Mouse (Mus musculus): ENCODE data around the gene 1700067P10Rik. TPM values are rescaled to one million over a fixed set of nuclear protein-coding genes. Genes with fewer than 3 reads are reported as not detected.

The 1700067P10Rik gene
- total RNA-seq, 4 experiments from 2014 or later, result not detected

DNA sequence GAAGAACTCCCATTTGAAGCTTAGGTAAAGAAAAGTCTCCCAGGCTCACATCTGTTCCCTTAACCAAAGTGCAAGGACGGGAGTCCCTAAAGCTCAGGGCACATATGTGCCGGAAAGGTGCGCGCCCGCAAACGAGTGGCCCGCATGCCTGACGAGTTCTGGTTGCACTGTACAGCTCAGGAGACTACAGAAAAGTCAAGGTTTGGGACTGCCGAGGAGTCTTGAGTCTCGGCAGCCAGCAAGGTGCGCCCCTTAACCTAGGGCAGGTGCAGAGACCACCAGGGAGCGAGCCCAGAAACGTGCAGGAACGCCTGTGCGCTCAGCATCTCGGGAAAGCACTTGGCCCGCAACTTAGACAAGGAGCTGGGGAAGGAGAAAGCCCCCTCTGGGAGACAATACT lies 7.2 kb downstream of the 1700067P10Rik start:
- DNase-seq, result no peak

DNA sequence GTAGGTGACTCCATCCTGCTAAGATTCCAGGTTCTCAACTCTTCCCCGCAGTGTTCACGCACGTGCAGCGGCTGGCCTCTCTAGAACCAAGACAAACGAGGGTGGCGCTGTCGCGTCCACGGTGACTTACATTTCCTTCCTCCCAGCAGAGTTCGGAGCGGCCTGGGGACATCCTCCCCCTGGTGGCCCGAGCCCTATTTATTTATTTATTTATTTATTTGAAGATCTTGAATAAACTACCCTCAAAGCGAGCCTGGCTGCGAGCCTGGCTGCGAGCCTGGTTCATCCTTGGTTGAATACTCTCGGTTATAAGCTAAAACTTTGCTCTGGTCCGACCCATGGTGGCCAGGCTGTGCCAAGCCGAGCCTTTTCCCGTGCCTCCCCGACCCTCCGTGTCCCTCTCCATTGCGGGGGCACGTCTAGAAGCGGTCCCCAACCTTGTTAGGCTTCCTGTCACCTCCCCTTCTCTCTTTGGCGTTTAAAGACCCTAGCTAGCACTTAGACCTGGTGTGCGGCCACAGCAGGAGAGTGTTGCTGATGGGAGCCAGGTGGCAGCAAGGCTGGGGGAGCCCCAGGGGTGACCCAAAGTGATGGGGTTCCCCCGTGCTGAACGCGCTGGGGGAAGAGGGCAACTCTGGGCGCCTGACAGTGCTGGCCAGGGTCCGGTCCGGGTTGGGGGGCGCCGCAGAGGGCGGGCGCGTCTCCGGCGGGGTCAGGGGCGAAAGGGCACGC lies 8.1 kb downstream of the 1700067P10Rik start:
- DNase-seq, result peak; percentile 10

DNA sequence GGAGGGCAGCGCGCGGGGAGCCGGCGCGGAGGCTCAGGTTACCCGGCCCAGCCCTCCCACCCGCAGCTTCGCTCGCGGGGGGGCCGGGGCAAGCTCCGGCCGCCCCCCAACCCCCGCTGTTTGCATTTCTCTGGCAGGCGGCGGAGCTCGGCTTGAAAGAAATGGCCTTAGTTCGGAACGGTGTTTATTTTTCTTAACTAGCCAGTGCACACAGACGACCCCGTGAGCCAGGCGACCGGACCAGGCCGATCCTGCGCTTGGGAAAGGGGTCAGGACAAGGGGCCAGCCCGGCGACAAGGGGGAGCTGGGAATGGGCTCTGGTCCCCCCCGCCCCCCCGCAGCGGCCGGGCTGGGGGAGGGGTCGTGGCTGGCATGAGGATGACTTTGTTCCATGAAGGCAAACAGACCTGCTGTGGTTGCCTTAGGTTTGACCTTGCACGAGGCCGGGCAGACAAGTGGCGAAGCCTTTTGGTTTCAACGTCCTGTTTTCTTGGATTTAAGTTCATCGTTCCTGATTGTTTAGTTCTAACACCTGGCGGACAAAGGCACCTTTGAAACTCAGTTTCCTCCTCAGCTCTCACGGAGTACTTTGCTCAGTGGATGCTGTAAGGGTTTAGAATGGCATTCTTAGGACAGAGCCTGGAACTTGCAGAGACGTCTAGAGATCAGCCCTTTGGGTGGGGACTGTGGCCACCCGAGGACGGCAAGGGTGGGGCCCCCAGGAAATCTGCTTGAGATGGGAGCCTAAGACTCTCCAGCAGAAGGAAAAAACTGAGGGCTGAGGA lies 8.8 kb downstream of the 1700067P10Rik start:
- no peak for DNase-seq

DNA sequence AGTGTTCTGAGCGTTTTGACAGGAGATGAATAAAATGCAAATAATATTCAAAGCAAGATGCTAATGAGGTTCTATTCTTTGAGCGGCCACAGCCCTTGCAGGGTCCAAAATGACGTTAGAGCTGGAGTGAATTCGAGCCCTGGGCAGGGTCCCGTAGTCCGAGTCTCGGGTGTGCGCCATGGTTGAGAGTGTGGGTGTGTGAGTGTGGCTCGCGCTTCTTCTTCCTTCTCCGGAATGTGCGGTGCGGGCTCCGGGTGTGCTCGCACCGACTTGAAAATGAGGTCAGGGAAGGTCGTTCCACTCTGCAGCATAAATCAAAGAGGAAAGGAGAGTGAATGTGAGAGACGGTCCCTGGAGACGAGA lies 9.4 kb downstream of the 1700067P10Rik start:
- DNase-seq, result no peak

DNA sequence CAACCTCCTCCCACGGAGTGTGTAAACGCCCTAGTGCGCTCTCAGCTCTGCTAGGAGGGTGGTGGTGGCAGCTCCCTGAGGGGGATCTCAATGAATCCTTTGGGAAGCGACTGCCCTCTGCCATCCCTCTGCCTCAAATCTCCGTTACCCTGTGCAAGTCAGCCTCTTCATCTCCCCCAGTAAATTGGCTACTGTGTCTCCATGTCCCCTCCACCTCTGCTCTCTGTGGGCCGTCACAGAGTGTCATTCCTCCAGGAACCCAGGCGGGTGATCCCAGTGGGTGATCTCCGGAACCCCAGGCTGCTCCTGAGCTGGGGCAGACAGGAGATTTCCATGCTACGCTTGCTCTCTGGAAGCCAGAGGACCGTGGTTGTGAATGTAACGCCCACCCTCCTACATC lies 10.2 kb downstream of the 1700067P10Rik start:
- no peak for DNase-seq

DNA sequence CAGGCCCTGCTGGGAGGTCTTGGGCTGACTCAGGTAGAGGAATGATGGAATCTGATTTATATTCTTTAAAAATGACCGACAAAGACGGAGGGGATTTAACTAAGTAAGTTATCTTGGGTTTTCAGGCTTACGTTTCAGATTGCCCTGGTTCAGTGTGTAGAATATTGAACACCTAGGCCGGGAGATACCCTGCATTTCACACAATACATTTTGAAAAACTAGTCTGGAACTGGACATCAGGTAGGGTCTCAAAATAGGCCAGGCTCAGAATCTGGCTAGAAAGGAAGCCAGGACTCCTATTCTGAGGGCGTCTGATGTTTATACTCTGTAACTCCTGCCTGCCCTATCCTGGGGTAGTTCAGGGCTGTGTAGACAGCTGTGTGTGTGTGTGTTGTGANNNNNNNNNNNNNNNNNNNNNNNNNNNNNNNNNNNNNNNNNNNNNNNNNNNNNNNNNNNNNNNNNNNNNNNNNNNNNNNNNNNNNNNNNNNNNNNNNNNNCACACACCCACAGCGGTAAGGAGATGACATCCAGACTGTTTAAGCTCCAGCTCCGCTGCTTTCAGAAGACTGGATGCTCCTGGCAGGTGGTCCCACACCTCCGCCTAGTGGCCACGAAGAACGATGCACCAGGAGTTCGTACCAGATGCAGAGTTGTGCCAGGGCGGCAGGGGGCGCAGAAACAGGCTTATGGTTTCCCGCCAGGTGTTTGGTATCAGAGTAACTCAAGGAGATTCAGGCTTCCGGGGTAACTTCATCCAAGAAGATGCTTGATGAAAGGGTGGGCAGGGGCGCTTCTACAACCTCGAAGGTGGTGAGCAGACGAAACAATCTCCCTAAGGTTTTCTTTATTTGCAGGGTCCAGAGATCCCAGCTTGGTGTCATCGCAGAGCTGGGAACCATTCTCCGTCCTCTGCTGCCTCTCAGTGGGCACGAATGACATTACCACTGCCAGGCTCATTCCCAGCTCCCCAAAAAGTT lies 11.6 kb downstream of the 1700067P10Rik start:
- DNase-seq, result peak; percentile 72

DNA sequence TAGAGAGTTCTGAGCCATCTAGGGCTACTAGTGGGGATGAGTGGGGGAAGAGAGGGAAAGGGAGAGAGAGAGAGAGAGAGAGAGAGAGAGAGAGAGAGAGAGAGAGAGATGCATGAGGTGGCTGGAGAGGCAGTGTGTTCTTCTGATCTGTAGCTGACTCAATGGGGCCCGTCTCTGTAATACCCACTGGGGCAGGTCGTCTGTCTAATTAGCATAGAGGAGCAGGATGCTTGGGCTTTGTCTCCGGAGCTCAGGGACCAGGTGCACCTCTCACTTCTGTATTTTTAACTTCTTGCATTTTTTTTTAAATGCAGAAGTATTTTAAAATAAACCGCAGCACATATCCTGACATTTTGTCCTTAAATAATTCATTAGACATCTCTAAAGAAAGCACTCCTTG lies 18.2 kb downstream of the 1700067P10Rik start:
- no peak for DNase-seq

DNA sequence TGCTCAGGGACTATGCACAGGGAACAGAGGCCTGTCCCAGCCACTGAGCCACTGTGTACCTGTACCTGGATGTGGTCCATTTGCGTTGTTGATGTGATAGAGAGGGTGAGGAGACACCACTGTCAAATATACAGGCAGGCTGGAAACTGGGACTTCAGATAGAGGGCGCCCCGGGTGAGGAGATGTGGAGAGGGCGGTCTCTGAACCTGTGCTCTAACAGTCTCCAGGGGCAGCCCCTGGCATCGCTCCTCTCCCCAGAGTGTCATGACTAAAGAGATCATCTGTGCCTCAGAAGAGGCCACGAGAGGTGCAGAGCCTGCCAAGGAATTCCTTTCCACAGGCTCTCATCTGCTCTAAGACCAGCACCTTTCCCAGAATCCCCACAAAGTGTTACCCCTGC lies 18.7 kb downstream of the 1700067P10Rik start:
- DNase-seq, result no peak

DNA sequence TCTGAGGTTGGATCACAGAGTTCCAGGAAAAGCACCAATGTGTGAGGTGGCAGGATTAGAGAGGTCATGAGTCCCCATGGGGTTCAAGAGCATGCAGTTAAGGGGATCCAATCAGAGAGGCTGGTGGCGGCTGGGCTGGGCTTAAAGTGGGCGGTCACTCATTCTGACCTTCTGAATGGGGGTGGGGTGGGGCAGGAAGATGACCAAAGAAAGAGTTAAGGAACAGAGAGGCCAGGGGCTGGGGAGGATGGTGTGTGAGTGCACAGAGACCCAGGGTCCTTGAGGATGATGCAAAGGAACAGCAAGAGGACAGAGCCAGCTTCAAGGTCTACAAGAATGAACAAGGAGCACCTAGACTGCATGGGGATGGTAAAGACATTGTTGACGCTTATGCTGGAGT lies 19.4 kb downstream of the 1700067P10Rik start:
- DNase-seq, result no peak

DNA sequence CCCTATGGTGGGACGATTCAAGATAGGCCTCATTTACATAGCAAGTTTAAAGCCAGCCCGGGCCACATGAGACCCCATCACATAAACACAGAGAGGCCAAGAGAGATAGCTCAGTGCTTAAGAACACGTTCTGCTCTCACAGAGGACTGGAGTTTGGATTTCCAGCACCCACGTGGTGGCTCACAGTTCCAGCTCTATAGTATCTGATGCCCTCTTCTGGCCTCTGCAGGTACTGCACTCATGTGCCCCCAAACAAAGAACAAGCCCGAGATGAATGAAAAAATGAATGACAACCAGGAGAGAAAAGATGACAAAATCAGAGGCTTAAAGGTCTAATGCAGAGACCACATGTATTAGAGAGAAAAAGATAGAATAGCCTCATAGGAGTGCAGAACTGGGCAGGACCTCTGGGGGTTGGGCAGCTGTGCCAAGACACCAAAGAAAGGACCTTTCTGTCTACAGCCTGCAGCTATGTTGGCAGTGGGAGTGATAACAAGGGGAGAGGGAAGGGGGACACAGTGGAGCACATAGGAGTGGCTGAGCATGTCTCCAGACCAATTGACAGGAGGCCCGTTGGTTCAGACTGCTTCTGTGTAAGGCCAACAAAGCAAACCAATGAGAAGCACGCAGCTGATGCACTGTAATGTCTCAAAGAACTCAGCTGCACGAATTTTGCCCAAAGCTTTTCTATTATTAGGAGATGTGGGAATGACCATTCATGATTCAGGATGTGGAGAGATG lies 21.6 kb downstream of the 1700067P10Rik start:
- DNase-seq, result no peak

DNA sequence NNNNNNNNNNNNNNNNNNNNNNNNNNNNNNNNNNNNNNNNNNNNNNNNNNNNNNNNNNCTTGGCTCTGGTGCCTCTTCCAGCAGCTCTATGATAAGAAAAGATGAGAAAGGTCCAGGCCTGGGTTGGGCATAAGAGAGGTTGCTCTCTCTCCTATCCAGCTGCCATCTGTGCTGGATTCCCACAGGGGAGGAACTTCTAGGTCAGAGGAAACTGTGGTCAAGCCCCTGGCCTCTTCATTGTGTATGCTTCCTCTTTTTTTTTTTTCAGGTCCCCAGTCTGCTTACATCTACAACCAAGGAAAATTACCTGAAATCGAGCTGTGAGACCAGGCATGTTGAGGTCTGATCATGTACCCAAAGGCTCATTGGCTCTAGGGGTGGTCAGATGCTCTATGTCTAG lies 29.5 kb downstream of the 1700067P10Rik start:
- DNase-seq, result no peak

DNA sequence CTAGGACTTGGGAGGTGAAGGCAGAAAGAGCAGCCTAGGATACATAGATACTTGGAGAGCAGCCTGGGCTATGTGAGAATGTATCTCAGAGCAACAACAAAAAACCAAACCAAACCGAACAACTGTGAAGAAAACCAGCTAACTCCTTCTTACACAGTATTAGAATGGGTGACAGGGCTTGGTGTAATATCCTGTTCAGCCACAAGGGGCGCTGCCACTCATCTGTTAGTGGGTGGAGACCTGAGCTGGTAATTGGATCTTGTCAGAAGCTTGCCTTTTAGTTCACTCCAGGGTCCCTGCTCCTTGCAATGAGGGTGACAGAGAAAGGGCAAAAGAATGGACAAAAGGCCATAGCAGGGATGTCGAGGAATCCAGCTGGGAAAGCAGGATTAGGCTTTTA lies 30.5 kb downstream of the 1700067P10Rik start:
- peak; percentile 57 for DNase-seq

DNA sequence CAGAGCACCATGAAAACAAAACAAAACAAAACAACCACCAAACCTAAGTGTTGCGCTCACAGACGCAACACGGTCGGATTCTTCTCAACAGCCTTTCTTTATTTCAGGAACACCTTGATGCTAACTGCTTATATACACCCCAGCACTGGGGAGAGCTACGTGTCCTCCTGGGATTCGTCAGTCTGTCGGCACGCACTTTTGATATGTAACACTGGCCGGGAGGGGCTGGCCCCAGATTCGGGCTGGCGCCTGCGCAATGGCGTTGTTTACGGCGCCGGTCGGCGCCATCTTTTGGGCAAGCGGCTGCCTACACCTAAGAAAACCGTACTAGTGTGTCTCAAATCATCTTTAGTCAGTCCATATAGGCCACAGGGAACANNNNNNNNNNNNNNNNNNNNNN lies 31.3 kb downstream of the 1700067P10Rik start:
- DNase-seq, result no peak

DNA sequence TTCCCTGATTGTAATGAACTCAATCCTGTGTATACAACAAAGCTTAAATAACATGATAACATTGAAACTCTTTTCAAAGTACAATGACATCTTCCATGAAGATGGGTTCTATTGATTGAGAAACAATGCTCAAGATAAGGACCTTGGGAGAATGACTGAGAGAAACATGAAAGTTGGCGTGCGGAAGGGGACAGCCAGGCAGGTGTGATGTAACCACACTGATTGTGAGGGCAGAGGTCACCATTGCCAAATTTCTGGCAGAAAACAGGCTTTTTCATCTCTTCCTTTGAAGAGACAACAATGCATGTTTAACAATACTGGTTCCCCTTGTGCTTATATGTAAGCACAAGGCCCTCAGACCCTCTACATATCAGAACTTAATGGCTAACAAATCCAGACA lies 43.7 kb downstream of the 1700067P10Rik start:
- DNase-seq, result no peak

Other genes with a start within 250 kb of the 1700067P10Rik start
- gene Foxp4, start 164.7 kb upstream of the 1700067P10Rik start, total RNA-seq (2022), result 10 to 100 TPM; 21.5 to 39.2 (median 31.0) TPM
- under 1 TPM in 1 of 4 experiments, not detected in 3; 0.49 TPM for gene 1700122O11Rik, start 51.0 kb upstream of the 1700067P10Rik start, total RNA-seq (2022)
- under 1 TPM in 1 of 4 experiments, not detected in 3; 0.22 TPM for gene 9830107B12Rik, start 56.9 kb downstream of the 1700067P10Rik start, total RNA-seq (2022)
- gene A530064D06Rik, start 78.0 kb downstream of the 1700067P10Rik start, total RNA-seq (2022), result under 1 TPM in 1 of 4 experiments, not detected in 3; 0.34 TPM
- gene Trem1, start 143.4 kb downstream of the 1700067P10Rik start, total RNA-seq (2022), result under 1 TPM in 3 of 4 experiments, not detected in 1; 0.12 to 0.16 (median 0.14) TPM
- under 1 TPM in 1 of 4 experiments, not detected in 3; 0.26 TPM for gene Trem3, start 158.5 kb downstream of the 1700067P10Rik start, total RNA-seq (2022)
- 1 to 10 TPM in 1 of 4 experiments, under 1 TPM in 3; 0.21 to 1.4 (median 0.90) TPM for gene Treml4, start 175.0 kb downstream of the 1700067P10Rik start, total RNA-seq (2022)
- gene Treml2, start 210.2 kb downstream of the 1700067P10Rik start, total RNA-seq (2022), result under 1 TPM; 0.12 to 0.56 (median 0.40) TPM
- under 1 TPM; 0.35 to 0.65 (median 0.54) TPM for gene B430306N03Rik, start 226.8 kb downstream of the 1700067P10Rik start, total RNA-seq (2022)